ENCODE assay signal across 26 mouse cellular contexts in genomic region chr5:129844848-129845247, GRCm38 (mm10). TPM values are rescaled to one million over a fixed set of nuclear protein-coding genes. Genes with fewer than 3 reads are reported as not detected.
A peak's percentile ranks its signal among the peaks of the same experiment; 100 is the strongest.
DNase-seq lines count a peak whose midpoint lies in the region; ATAC-seq and TF ChIP-seq lines count a peak whose summit lies in the region.
"Had no signal": no experiment of that assay in that cellular context is flagged by ENCODE, and none has a peak within 500 bp of the region (broad histone marks: within the 10 kb centered on the region; RNA-seq: fewer than 3 reads in every experiment).

No protein-coding gene starts in this region.

- no peak for TF ChIP-seq POLR2A in MEL (IDR thresholded peaks at IDR 0.05; ENCODE audit: control insufficient read depth in 1 of 2, insufficient read depth in 1 of 2, low read depth in 1 of 2, low read length in 2 of 2, poor library complexity in 1 of 2)

- whole genome bisulfite sequencing in liver, embryonic 12.5 days (ENCODE audit: insufficient replicate concordance): 90% methylated on average over 5 of the region's 5 CpGs

- H3K9me3 ChIP-seq in liver, embryonic 12.5 days (replicated peaks): no peaks in the 10 kb centered on the region
- H3K9me3 ChIP-seq in MEL (replicated peaks; ENCODE audit: insufficient read depth, low read length): no peaks in the 10 kb centered on the region
- H3K9me3 ChIP-seq: embryonic facial prominence, embryonic 13.5 days; forebrain, embryonic 13.5 days; hindbrain, embryonic 12.5 days; hindbrain, embryonic 15.5 days had no signal

- H3K9ac ChIP-seq in liver, embryonic 12.5 days: no peak overlapping the region
- H3K9ac ChIP-seq in MEL (ENCODE audit: control insufficient read depth, low read depth, low read length, poor library complexity, severe bottlenecking): no peak overlapping the region
- H3K9ac ChIP-seq: embryonic facial prominence, embryonic 13.5 days; forebrain, embryonic 13.5 days; hindbrain, embryonic 12.5 days; hindbrain, embryonic 15.5 days had no signal

- DNase-seq in liver (no peak), MEL (ENCODE audit: low read depth, low spot score) (peak; percentile 18)
- peak; percentile 54 for DNase-seq in gonadal fat pad, adult 2 months (ENCODE audit: low read depth)
- DNase-seq in B cell, adult 2 months: no peak
- no peak for DNase-seq in urinary bladder, postnatal 36 days (ENCODE audit: low spot score in 2 of 2)
- DNase-seq: adrenal gland, adult 8-10 months; adrenal gland, postnatal 25 days; cerebellum, adult 11-12 months; cerebellum, adult 8-10 months; cerebellum, postnatal 10 days; cerebellum, postnatal 36 days; embryo, embryonic 11 days; gastrocnemius, postnatal 10 days; gastrocnemius, postnatal 36 days; heart, adult 11 months had no signal

- no peak for TF ChIP-seq CTCF in MEL (IDR thresholded peaks at IDR 0.05 in 2 of 3, conservative IDR thresholded peaks at IDR 0.05 in 1 of 3; ENCODE audit: control insufficient read depth in 1 of 3, insufficient read depth in 1 of 3, low read depth in 2 of 3, low read length in 3 of 3, poor library complexity in 1 of 3, severe bottlenecking in 1 of 3)

- H3K4me3 ChIP-seq in liver, embryonic 12.5 days: no peak overlapping the region
- H3K4me3 ChIP-seq in MEL (ENCODE audit: control insufficient read depth in 1 of 2, insufficient read depth in 1 of 2, low read depth in 2 of 2, low read length in 2 of 2): no peak overlapping the region
- H3K4me3 ChIP-seq: embryonic facial prominence, embryonic 10.5 days; embryonic facial prominence, embryonic 13.5 days; erythroblast, embryonic 14.5 days; forebrain, embryonic 10.5 days; forebrain, embryonic 13.5 days; hindbrain, embryonic 12.5 days; hindbrain, embryonic 15.5 days had no signal

- peaks cover 27% of the 10 kb centered on the region for H3K4me1 ChIP-seq in liver, embryonic 12.5 days
- H3K4me1 ChIP-seq in MEL (ENCODE audit: control insufficient read depth in 1 of 2, insufficient read depth in 2 of 2, low read length in 2 of 2): peaks cover 2 to 13% of the 10 kb centered on the region in 2 experiments; a peak in 2 of 4 replicates

- ATAC-seq in liver, embryonic 12.5 days: no peak
- ATAC-seq: forebrain, embryonic 13.5 days; forebrain, embryonic 16.5 days had no signal

- peaks cover 33% of the 10 kb centered on the region for H3K36me3 ChIP-seq in liver, embryonic 12.5 days
- H3K36me3 ChIP-seq in MEL (ENCODE audit: control insufficient read depth in 1 of 2, insufficient read depth in 2 of 2, low read length in 2 of 2): peaks cover 16 to 19% of the 10 kb centered on the region in 2 experiments

- no peaks in the 10 kb centered on the region for H3K27me3 ChIP-seq in liver, embryonic 12.5 days (replicated peaks)
- no peaks in the 10 kb centered on the region for H3K27me3 ChIP-seq in MEL (ENCODE audit: control insufficient read depth in 1 of 2, insufficient read depth in 2 of 2, low read length in 2 of 2)
- H3K27me3 ChIP-seq: embryonic facial prominence, embryonic 13.5 days; forebrain, embryonic 13.5 days; hindbrain, embryonic 12.5 days; hindbrain, embryonic 15.5 days had no signal

- H3K27ac ChIP-seq in liver, embryonic 12.5 days: 0 out of 2 replicates have a peak overlapping the region, but pooled peaks have one; percentile 41
- no peak overlapping the region for H3K27ac ChIP-seq in MEL (ENCODE audit: control insufficient read depth, low read depth, low read length)
- H3K27ac ChIP-seq: embryonic facial prominence, embryonic 10.5 days; embryonic facial prominence, embryonic 13.5 days; forebrain, embryonic 10.5 days; forebrain, embryonic 13.5 days; hindbrain, embryonic 12.5 days; hindbrain, embryonic 15.5 days had no signal

- no peak overlapping the region for H3K4me2 ChIP-seq in liver, embryonic 12.5 days
- H3K4me2 ChIP-seq: embryonic facial prominence, embryonic 13.5 days; forebrain, embryonic 13.5 days; heart, embryonic 11.5 days; hindbrain, embryonic 12.5 days; hindbrain, embryonic 15.5 days had no signal

- no peak for TF ChIP-seq EP300 in MEL (IDR thresholded peaks at IDR 0.05; ENCODE audit: low read depth in 1 of 2, low read length in 2 of 2)

- no peak for TF ChIP-seq RAD21 in MEL (IDR thresholded peaks at IDR 0.05; ENCODE audit: low read depth, low read length)

- peaks cover 18% of the 10 kb centered on the region for H3K79me2 ChIP-seq in MEL (ENCODE audit: control insufficient read depth, insufficient read depth, low read length, poor library complexity)

TF ChIP-seq in MEL, 35 proteins besides CTCF, POLR2A, EP300 and RAD21:
- TF ChIP-seq ETS1 (IDR thresholded peaks at IDR 0.05; ENCODE audit: low read depth, low read length): no peak
- no peak for TF ChIP-seq CHD1 (IDR thresholded peaks at IDR 0.05; ENCODE audit: low read depth, low read length)
- TF ChIP-seq ZNF384 (IDR thresholded peaks at IDR 0.05; ENCODE audit: low read depth, low read length): no peak
- no peak for TF ChIP-seq MYC (IDR thresholded peaks at IDR 0.05; ENCODE audit: low read depth, low read length)
- no peak for TF ChIP-seq GABPA (IDR thresholded peaks at IDR 0.05; ENCODE audit: low read depth, low read length)
- TF ChIP-seq JUND (IDR thresholded peaks at IDR 0.05; ENCODE audit: low read depth, low read length): no peak
- TF ChIP-seq TCF12 (IDR thresholded peaks at IDR 0.05; ENCODE audit: low read depth, low read length): no peak
- TF ChIP-seq ELF1 (IDR thresholded peaks at IDR 0.05; ENCODE audit: low read depth, low read length): no peak
- no peak for TF ChIP-seq MAZ (IDR thresholded peaks at IDR 0.05; ENCODE audit: low read depth, low read length)
- no peak for TF ChIP-seq USF1 (IDR thresholded peaks at IDR 0.05; ENCODE audit: low read depth, low read length)
- TF ChIP-seq MAX (IDR thresholded peaks at IDR 0.05; ENCODE audit: low read length): no peak
- no peak for TF ChIP-seq KAT2A (conservative IDR thresholded peaks at IDR 0.05; ENCODE audit: low read depth, low read length)
- TF ChIP-seq TBP (IDR thresholded peaks at IDR 0.05; ENCODE audit: low read depth, low read length): no peak
- no peak for TF ChIP-seq MAFK (IDR thresholded peaks at IDR 0.05; ENCODE audit: borderline replicate concordance, low read depth, low read length)
- TF ChIP-seq CHD2 (IDR thresholded peaks at IDR 0.05; ENCODE audit: low read length): no peak
- TF ChIP-seq SIN3A (IDR thresholded peaks at IDR 0.05; ENCODE audit: low read length): no peak

RNA-seq across cellular contexts. Expression of gene Sumf2, which starts 1.9 kb away (rescaled TPM):
- 34.1 and 36.2 TPM in 2 replicates for polyA plus RNA-seq in liver, embryonic 12.5 days (2016; fragmentation: Nextera tagmentation; extraction: Ambion mirVana)
- total RNA-seq in MEL (2012; rRNA removed): 32.9 and 33.2 TPM in 2 replicates
- 10 to 100 TPM in 1 of 2 experiments, not detected in 1; 35.8 TPM for polyA plus RNA-seq in MEL (2012; ENCODE audit: insufficient read depth in 1 of 2, insufficient read length in 2 of 2, low read depth in 1 of 2, low replicate concordance in 2 of 2, missing spikeins in 1 of 2)
- polyA plus RNA-seq in gonadal fat pad, adult 2 months (2012; rRNA removed): 18.8 and 24.8 TPM in 2 replicates

RNA-seq across cellular contexts. Expression of gene Chchd2, which starts 42.4 kb away (rescaled TPM):
- 607 and 628 TPM in 2 replicates for polyA plus RNA-seq in liver, embryonic 12.5 days (2016; fragmentation: Nextera tagmentation; extraction: Ambion mirVana)
- 905 and 951 TPM in 2 replicates for total RNA-seq in MEL (2012; rRNA removed)
- 100 to 1,000 TPM in 1 of 2 experiments, not detected in 1; 588 TPM for polyA plus RNA-seq in MEL (2012; ENCODE audit: insufficient read depth in 1 of 2, insufficient read length in 2 of 2, low read depth in 1 of 2, low replicate concordance in 2 of 2, missing spikeins in 1 of 2)
- 855 and 995 TPM in 2 replicates for polyA plus RNA-seq in gonadal fat pad, adult 2 months (2012; rRNA removed)

RNA-seq across cellular contexts. Expression of gene Zbed5, which starts 50.7 kb away (rescaled TPM):
- polyA plus RNA-seq in liver, embryonic 12.5 days (2016; fragmentation: Nextera tagmentation; extraction: Ambion mirVana): 1.7 and 1.8 TPM in 2 replicates
- 2.5 and 4.2 TPM in 2 replicates for total RNA-seq in MEL (2012; rRNA removed)
- polyA plus RNA-seq in MEL (2012; ENCODE audit: insufficient read depth in 1 of 2, insufficient read length in 2 of 2, low read depth in 1 of 2, low replicate concordance in 2 of 2, missing spikeins in 1 of 2): 1 to 10 TPM in 1 of 2 experiments, not detected in 1; 4.0 TPM
- 3.5 and 3.9 TPM in 2 replicates for polyA plus RNA-seq in gonadal fat pad, adult 2 months (2012; rRNA removed)

RNA-seq across cellular contexts. Expression of gene Phkg1, which starts 53.5 kb away (rescaled TPM):
- polyA plus RNA-seq in liver, embryonic 12.5 days (2016; fragmentation: Nextera tagmentation; extraction: Ambion mirVana): 0.23 TPM in 2 replicates
- 0.26 and 0.62 TPM in 2 replicates for total RNA-seq in MEL (2012; rRNA removed)
- polyA plus RNA-seq in MEL (2012; ENCODE audit: insufficient read depth in 1 of 2, insufficient read length in 2 of 2, low read depth in 1 of 2, low replicate concordance in 2 of 2, missing spikeins in 1 of 2): under 1 TPM in 1 of 2 experiments, not detected in 1; 0.72 TPM
- 5.6 and 7.0 TPM in 2 replicates for polyA plus RNA-seq in gonadal fat pad, adult 2 months (2012; rRNA removed)
- polyA plus RNA-seq: erythroblast, embryonic 14.5 days; G1E had no signal

RNA-seq across cellular contexts. Expression of gene Psph, which starts 57.6 kb away (rescaled TPM):
- polyA plus RNA-seq in liver, embryonic 12.5 days (2016; fragmentation: Nextera tagmentation; extraction: Ambion mirVana): 88.0 and 88.7 TPM in 2 replicates
- total RNA-seq in MEL (2012; rRNA removed): 54.8 and 101 TPM in 2 replicates
- 100 to 1,000 TPM; 148 to 170 TPM for polyA plus RNA-seq in MEL (2012; ENCODE audit: insufficient read depth in 1 of 2, insufficient read length in 2 of 2, low read depth in 1 of 2, low replicate concordance in 2 of 2, missing spikeins in 1 of 2)
- 56.6 and 95.0 TPM in 2 replicates for polyA plus RNA-seq in gonadal fat pad, adult 2 months (2012; rRNA removed)

Comparison
In these comparisons a context has a peak if more than half of its experiments do, and no peak if none do; other contexts are left out.
1. DNase-seq: peak in MEL (single experiment) and gonadal fat pad, adult 2 months (single experiment); none in liver (single experiment), B cell, adult 2 months (0 of 2) and urinary bladder, postnatal 36 days (0 of 2).